Mouse (Mus musculus) hindbrain, embryonic 12.5 days (tissue): ENCODE results near the gene Ndel1. TPM values are rescaled to one million over a fixed set of nuclear protein-coding genes. Genes with fewer than 3 reads are reported as not detected.
"Not testable (repeated sequence)": the region's sequence is repeated elsewhere in the genome, so short reads cannot be mapped to it uniquely, and the experiment has no call there.

Source experiments
- ATAC-seq: fragments of 200-750 bp; cut with Nextera tagmentation; 2 replicates; pipeline ENCODE4 v1.8.0; 2017; ENCODE audit warnings: moderate TSS enrichment; ENCODE audit not compliant: low FRiP score
- H3K27ac ChIP-seq: fragments of 300-500 bp; sonication (generic); 2 replicates; pipeline ENCODE4 v1.5.1; 2016; ENCODE audit warnings: mild to moderate bottlenecking
- H3K27me3 ChIP-seq: fragments of 300-500 bp; sonication (generic); 2 replicates; pipeline ENCODE4 v1.6.1; 2016; ENCODE audit warnings: mild to moderate bottlenecking
- H3K36me3 ChIP-seq: fragments of 300-500 bp; sonication (generic); 2 replicates; pipeline ENCODE4 v1.6.1; 2016; ENCODE audit warnings: mild to moderate bottlenecking
- H3K4me1 ChIP-seq: fragments of 300-500 bp; sonication (generic); 2 replicates; pipeline ENCODE4 v1.6.1; 2016
- H3K4me2 ChIP-seq: fragments of 300-500 bp; sonication (generic); replicated peaks from 2 replicates; pipeline ENCODE4 v1.6.1; 2016; ENCODE audit warnings: mild to moderate bottlenecking
- H3K4me3 ChIP-seq: fragments of 300-500 bp; sonication (generic); 2 replicates; pipeline ENCODE4 v1.5.1; 2016; ENCODE audit warnings: mild to moderate bottlenecking
- H3K9ac ChIP-seq: fragments of 300-500 bp; sonication (generic); 2 replicates; pipeline ENCODE4 v1.6.1; 2016; ENCODE audit warnings: mild to moderate bottlenecking, moderate library complexity
- H3K9me3 ChIP-seq: fragments of 300-500 bp; sonication (generic); replicated peaks from 2 replicates; pipeline ENCODE4 v1.6.1; 2016; ENCODE audit warnings: mild to moderate bottlenecking
- WGBS: fragments of 180-500 bp; shearing (Covaris S2); methylation state at CpG from one replicate; pipeline ENCODE4 v1.1.7; 2016; 5-methylcytosine and 5-hydroxymethylcytosine counted together
- polyA plus RNA-seq: library from polyadenylated mRNA; unstranded; fragments of >200 nt; fragmentation: Nextera tagmentation; extraction: Ambion mirVana; gene quantifications from 2 replicates; pipeline ENCODE4 v1.2.1, GENCODE M21; 2016

Gene Ndel1
- polyA plus RNA-seq, 1 experiment from 2014 or later, result 77.1 TPM

- no peak overlapping the region for H3K9ac ChIP-seq
- WGBS, result 93% methylated on average over 3 of the region's 3 CpGs
- no peak overlapping the region for H3K27ac ChIP-seq
- peaks cover 8% of the 10 kb centered on the region; the same call in 1 of the 2 replicates for H3K27me3 ChIP-seq
- no peaks in the 10 kb centered on the region for H3K36me3 ChIP-seq
- no peak overlapping the region for H3K4me2 ChIP-seq
- ATAC-seq, result no peak
- no peaks in the 10 kb centered on the region for H3K9me3 ChIP-seq
- H3K4me3 ChIP-seq, result no peak overlapping the region
- peaks cover 9% of the 10 kb centered on the region for H3K4me1 ChIP-seq
Observed at GRCm38 (mm10) chr11:68857329-68857728, 14.3 kb downstream of the Ndel1 start.

GRCm38 (mm10) chr11:68854621-68855020 is 17.0 kb downstream of the Ndel1 start:
- no peak overlapping the region for H3K4me3 ChIP-seq
- H3K4me2 ChIP-seq, result no peak overlapping the region
- 87% methylated on average over 3 of the region's 3 CpGs for WGBS
- ATAC-seq, result no peak
- no peaks in the 10 kb centered on the region for H3K36me3 ChIP-seq
- H3K27ac ChIP-seq, result no peak overlapping the region
- H3K9ac ChIP-seq, result no peak overlapping the region
- no peaks in the 10 kb centered on the region for H3K9me3 ChIP-seq
- H3K27me3 ChIP-seq, result peaks cover 8% of the 10 kb centered on the region; the same call in 1 of the 2 replicates
- peaks cover 28% of the 10 kb centered on the region for H3K4me1 ChIP-seq

GRCm38 (mm10) chr11:68853611-68854401 is 17.9 kb downstream of the Ndel1 start:
- ATAC-seq, result no peak
- peak overlapping the region; percentile 63 for H3K9ac ChIP-seq
- WGBS, result 47% methylated on average over 14 of the region's 14 CpGs
- H3K4me3 ChIP-seq, result peak overlapping the region; percentile 98
- peaks cover 31% of the 10 kb centered on the region for H3K4me1 ChIP-seq
- peak overlapping the region; percentile 76 for H3K4me2 ChIP-seq
- peak overlapping the region; percentile 71; the same call in 1 of the 2 replicates for H3K27ac ChIP-seq
- no peaks in the 10 kb centered on the region for H3K36me3 ChIP-seq
- peaks cover 8% of the 10 kb centered on the region; the same call in 1 of the 2 replicates for H3K27me3 ChIP-seq
- H3K9me3 ChIP-seq, result no peaks in the 10 kb centered on the region

- under 1% methylated on average over 42 of the region's 42 CpGs for WGBS
- ATAC-seq, result peak; percentile 100
- peak overlapping the region; percentile 76 for H3K4me2 ChIP-seq
- H3K4me3 ChIP-seq, result peak overlapping the region; percentile 98
- H3K36me3 ChIP-seq, result no peaks in the 10 kb centered on the region
- no peaks in the 10 kb centered on the region for H3K9me3 ChIP-seq
- H3K27ac ChIP-seq, result peak overlapping the region; percentile 95
- peaks cover 31% of the 10 kb centered on the region for H3K4me1 ChIP-seq
- peaks cover 8% of the 10 kb centered on the region; the same call in 1 of the 2 replicates for H3K27me3 ChIP-seq
- peak overlapping the region; percentile 94 for H3K9ac ChIP-seq
Observed at GRCm38 (mm10) chr11:68852932-68853409, 18.7 kb downstream of the Ndel1 start.

- no peak; the same call in 1 of the 2 replicates for ATAC-seq
- no peaks in the 10 kb centered on the region for H3K36me3 ChIP-seq
- WGBS, result under 1% methylated on average over 35 of the region's 36 CpGs
Observed at GRCm38 (mm10) chr11:68852486-68852901, 19.2 kb downstream of the Ndel1 start.

GRCm38 (mm10) chr11:68851644-68852485 is 19.8 kb downstream of the Ndel1 start:
- ATAC-seq, result no peak
- Histone ChIP-seq H3K27me3 (peaks cover 8% of the 10 kb centered on the region; the same call in 1 of the 2 replicates), H3K36me3 (no peaks in the 10 kb centered on the region), H3K4me3 (peak overlapping the region; percentile 98), H3K27ac (peak overlapping the region; percentile 95), H3K4me2 (peak overlapping the region; percentile 76), H3K9ac (peak overlapping the region; percentile 94), H3K9me3 (no peaks in the 10 kb centered on the region), H3K4me1 (peaks cover 31% of the 10 kb centered on the region)
- 5% methylated on average over 13 of the region's 13 CpGs for WGBS

More at GRCm38 (mm10) chr11:68852486-68852901, 19.2 kb downstream of the Ndel1 start:
- H3K9ac ChIP-seq, result peak overlapping the region; percentile 94
- H3K4me3 ChIP-seq, result peak overlapping the region; percentile 98
- no peaks in the 10 kb centered on the region for H3K9me3 ChIP-seq
- H3K27me3 ChIP-seq, result peaks cover 8% of the 10 kb centered on the region; the same call in 1 of the 2 replicates
- H3K4me2 ChIP-seq, result peak overlapping the region; percentile 76
- peaks cover 31% of the 10 kb centered on the region for H3K4me1 ChIP-seq
- peak overlapping the region; percentile 95 for H3K27ac ChIP-seq

GRCm38 (mm10) chr11:68850862-68851261 is 20.8 kb downstream of the Ndel1 start:
- no peak overlapping the region for H3K9ac ChIP-seq
- no peaks in the 10 kb centered on the region for H3K9me3 ChIP-seq
- H3K4me3 ChIP-seq, result no peak overlapping the region
- ATAC-seq, result no peak
- no peaks in the 10 kb centered on the region for H3K36me3 ChIP-seq
- no peak overlapping the region for H3K27ac ChIP-seq
- peaks cover 31% of the 10 kb centered on the region for H3K4me1 ChIP-seq
- H3K27me3 ChIP-seq, result 0 out of 2 replicates have a peak, but pooled peaks cover 3% of the 10 kb centered on the region
- WGBS, result 88% methylated on average over 7 of the region's 7 CpGs
- peak overlapping the region; percentile 76 for H3K4me2 ChIP-seq

GRCm38 (mm10) chr11:68839606-68840005 is 32.1 kb downstream of the Ndel1 start:
- Histone ChIP-seq H3K27me3 (no peaks in the 10 kb centered on the region), H3K9ac (no peak overlapping the region), H3K4me2 (no peak overlapping the region), H3K4me1 (no peaks in the 10 kb centered on the region), H3K27ac (no peak overlapping the region), H3K36me3 (peaks cover 58% of the 10 kb centered on the region), H3K4me3 (no peak overlapping the region), H3K9me3 (no peaks in the 10 kb centered on the region)
- 66% methylated on average over 5 of the region's 5 CpGs for WGBS
- no peak for ATAC-seq

- Histone ChIP-seq H3K27ac (no peak overlapping the region), H3K36me3 (peaks cover 66% of the 10 kb centered on the region), H3K9me3 (no peaks in the 10 kb centered on the region), H3K9ac (no peak overlapping the region), H3K4me2 (no peak overlapping the region), H3K27me3 (no peaks in the 10 kb centered on the region), H3K4me1 (no peaks in the 10 kb centered on the region), H3K4me3 (no peak overlapping the region)
- WGBS, result 91% methylated on average over 3 of the region's 3 CpGs
- ATAC-seq, result no peak
Observed at GRCm38 (mm10) chr11:68835034-68835433, 36.6 kb downstream of the Ndel1 start.

GRCm38 (mm10) chr11:68833593-68833992 is 38.1 kb downstream of the Ndel1 start:
- H3K9me3 ChIP-seq, result no peaks in the 10 kb centered on the region
- no peak for ATAC-seq
- H3K36me3 ChIP-seq, result peaks cover 67% of the 10 kb centered on the region
- H3K4me1 ChIP-seq, result no peaks in the 10 kb centered on the region
- H3K27me3 ChIP-seq, result no peaks in the 10 kb centered on the region
- H3K9ac ChIP-seq, result no peak overlapping the region
- H3K27ac ChIP-seq, result no peak overlapping the region
- H3K4me2 ChIP-seq, result no peak overlapping the region
- H3K4me3 ChIP-seq, result no peak overlapping the region

GRCm38 (mm10) chr11:68832793-68833192 is 38.9 kb downstream of the Ndel1 start:
- WGBS, result 78% methylated on average over 4 of the region's 4 CpGs
- peaks cover 73% of the 10 kb centered on the region for H3K36me3 ChIP-seq
- no peak for ATAC-seq

GRCm38 (mm10) chr11:68831580-68831979 is 40.1 kb downstream of the Ndel1 start:
- H3K36me3 ChIP-seq, result peaks cover 81% of the 10 kb centered on the region
- 97% methylated on average over 5 of the region's 5 CpGs for WGBS
- not testable (repeated sequence) for H3K4me2 ChIP-seq, H3K4me1 ChIP-seq, ATAC-seq, H3K9ac ChIP-seq, H3K27ac ChIP-seq, H3K27me3 ChIP-seq, H3K9me3 ChIP-seq, H3K4me3 ChIP-seq

More at GRCm38 (mm10) chr11:68832793-68833192, 38.9 kb downstream of the Ndel1 start:
- Histone ChIP-seq H3K4me1 (no peaks in the 10 kb centered on the region), H3K9me3 (no peaks in the 10 kb centered on the region), H3K27me3 (no peaks in the 10 kb centered on the region), H3K9ac (no peak overlapping the region), H3K4me2 (no peak overlapping the region), H3K4me3 (no peak overlapping the region), H3K27ac (no peak overlapping the region)
